Mouse (Mus musculus): ENCODE data around the gene Phospho2.

DNA sequence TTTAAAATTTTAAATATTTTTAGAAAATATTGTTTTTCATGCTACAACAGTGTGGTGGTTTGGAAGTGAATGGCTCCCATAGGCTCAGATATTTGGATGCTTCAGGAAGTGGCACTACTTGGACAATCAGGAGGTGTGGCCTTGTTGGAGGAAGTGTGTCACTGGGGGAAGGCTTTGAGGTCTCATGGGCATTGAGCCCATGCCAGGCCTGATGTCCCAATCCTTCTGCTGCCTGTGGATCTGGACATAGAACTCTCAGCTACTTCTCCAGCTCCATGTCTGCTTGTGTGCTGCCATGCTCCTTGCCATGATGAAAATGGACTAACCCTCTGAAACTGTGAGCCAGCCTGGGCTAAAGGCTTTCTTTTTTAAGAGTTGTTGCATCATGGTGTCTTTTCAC lies 49.3 kb downstream of the Phospho2 start:
- TF ChIP-seq CTCF (IDR thresholded peaks at IDR 0.05; ENCODE audit: control insufficient read depth, insufficient read depth, insufficient replicate concordance, low read depth, low read length) (no peak), POLR2A (IDR thresholded peaks at IDR 0.05; ENCODE audit: control insufficient read depth, low read depth, low read length) (no peak)

Measured in testis, adult 2 months (tissue).